Mouse (Mus musculus): ENCODE results near the gene Ampd1.

The Ampd1 gene

GRCm38 (mm10) chr3:103073771-103074170 is at the start of gene Ampd1:
TSS of gene Ampd1 (plus strand) at chr3:103074014.
- in situ Hi-C loops (cut with MboI; ENCODE audit: low pct_unique_long_range_greater_than_20kb in 1 of 2, low sequenced_read_pairs in 2 of 2, unreplicated experiment in 1 of 2), result no loop called here

DNA sequence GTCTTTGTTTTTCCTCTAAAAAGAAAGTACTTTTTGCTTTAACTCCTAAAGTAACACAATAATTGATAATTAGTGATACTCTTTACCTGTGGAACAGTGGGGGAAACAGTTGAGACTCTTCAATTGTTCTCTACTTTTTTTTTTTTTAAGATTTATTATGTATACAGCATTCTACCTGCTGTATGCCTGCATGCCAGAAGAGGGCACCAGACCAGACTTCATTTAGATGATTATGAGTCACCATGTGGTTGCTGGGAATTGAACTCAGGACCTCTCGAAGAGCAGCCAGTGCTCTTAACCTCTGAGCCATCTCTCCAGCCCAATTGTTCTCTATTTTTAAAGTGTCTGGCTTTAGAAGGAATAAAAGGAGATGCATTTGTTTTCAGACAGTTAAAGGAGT is 47.6 kb upstream of the Ampd1 start:
- in situ Hi-C loops (cut with MboI; ENCODE audit: low pct_unique_long_range_greater_than_20kb in 1 of 2, low sequenced_read_pairs in 2 of 2, unreplicated experiment in 1 of 2), result no loop called here

DNA sequence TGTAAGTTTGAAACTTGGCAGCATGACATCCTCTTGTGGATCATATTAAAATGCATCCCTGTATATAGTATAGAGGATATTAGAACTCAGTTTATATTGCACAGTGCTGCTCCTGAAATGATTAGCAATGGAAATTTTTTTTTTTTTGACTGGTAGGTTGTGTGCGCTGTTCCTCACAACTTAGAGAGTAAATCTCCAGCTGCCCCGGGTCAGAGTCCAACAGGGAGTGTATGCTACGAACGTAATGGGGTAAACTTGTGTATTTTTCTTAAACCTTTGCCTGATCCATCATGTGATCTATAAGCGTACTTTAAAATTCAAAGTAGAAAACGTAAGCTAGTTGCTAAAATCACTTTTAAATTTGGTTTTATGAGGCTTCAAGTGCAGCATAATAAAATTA is 33.5 kb upstream of the Ampd1 start:
- in situ Hi-C loops (cut with MboI; ENCODE audit: low pct_unique_long_range_greater_than_20kb in 1 of 2, low sequenced_read_pairs in 2 of 2, unreplicated experiment in 1 of 2), result no loop called here

GRCm38 (mm10) chr3:103040861-103041379 is 32.9 kb upstream of the Ampd1 start:
- in situ Hi-C loops (cut with MboI; ENCODE audit: low pct_unique_long_range_greater_than_20kb in 1 of 2, low sequenced_read_pairs in 2 of 2, unreplicated experiment in 1 of 2), result no loop called here

DNA sequence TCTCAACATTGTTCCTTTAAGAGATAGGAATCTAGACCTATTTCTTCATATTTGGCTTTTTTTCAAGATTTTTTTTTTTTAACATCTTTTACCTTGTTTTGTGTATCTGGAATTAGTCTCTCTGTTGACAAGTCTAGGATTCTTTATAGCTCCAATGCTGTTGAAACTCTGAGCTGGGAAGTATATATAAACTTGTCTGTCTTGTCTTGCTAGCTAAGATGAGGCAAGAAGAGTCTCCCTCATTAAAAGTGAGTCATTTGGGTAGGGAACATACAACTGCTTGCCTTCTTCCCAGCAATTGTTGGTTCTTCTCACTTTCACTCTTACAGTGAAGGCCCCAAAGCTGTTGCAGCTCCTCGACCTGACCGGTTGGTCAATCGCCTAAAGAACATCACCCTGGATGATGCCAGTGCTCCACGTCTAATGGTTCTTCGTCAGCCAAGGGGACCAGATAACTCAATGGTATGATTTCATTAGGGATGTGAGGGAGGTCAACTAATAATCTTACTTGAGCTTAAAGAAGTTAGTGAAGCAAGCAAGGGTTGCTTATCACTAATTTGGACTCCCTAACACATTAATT is 17.7 kb upstream of the Ampd1 start:
- in situ Hi-C loops (cut with MboI; ENCODE audit: low pct_unique_long_range_greater_than_20kb in 1 of 2, low sequenced_read_pairs in 2 of 2, unreplicated experiment in 1 of 2), result loop anchor here in 1 of 2 experiments (10.0 kb wide), 1 partner anchor 109 kb away; no protein-coding TSS in a partner anchor

DNA sequence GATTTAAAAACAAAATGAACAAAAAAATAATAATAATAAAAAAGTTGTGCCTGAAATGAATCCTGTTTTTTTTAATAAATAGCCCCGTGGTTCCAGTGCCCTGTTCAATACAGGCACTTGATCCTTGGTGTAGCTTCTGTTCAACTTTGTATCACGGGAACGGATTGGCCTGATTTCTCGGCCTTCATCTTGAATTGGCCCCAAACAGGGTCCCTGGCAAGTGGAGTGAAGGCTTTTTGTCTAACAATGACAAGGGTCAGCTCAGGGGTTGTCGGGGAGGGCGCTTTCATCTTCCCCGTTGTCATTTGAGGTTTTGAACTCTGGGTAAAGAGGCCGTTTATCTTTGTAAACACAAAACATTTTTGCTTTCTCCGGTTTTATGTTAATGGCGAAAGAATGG is 16.1 kb upstream of the Ampd1 start:
- in situ Hi-C loops (cut with MboI; ENCODE audit: low pct_unique_long_range_greater_than_20kb in 1 of 2, low sequenced_read_pairs in 2 of 2, unreplicated experiment in 1 of 2), result loop anchor here in 1 of 2 experiments (10.0 kb wide), 1 partner anchor 107 kb away; no protein-coding TSS in a partner anchor

GRCm38 (mm10) chr3:103058207-103059157 is 15.3 kb upstream of the Ampd1 start, which contains the start of gene Nras:
TSS of gene Nras (plus strand) at chr3:103058285.
- in situ Hi-C loops (cut with MboI; ENCODE audit: low pct_unique_long_range_greater_than_20kb in 1 of 2, low sequenced_read_pairs in 2 of 2, unreplicated experiment in 1 of 2), result loop anchor here in 1 of 2 experiments (10.0 kb wide), 1 partner anchor 106 kb away; no protein-coding TSS in a partner anchor

- in situ Hi-C loops (cut with MboI; ENCODE audit: low pct_unique_long_range_greater_than_20kb in 1 of 2, low sequenced_read_pairs in 2 of 2, unreplicated experiment in 1 of 2), result no loop called here
Observed at GRCm38 (mm10) chr3:103066927-103067326, 6.9 kb upstream of the Ampd1 start.

GRCm38 (mm10) chr3:103068971-103069370 is 4.8 kb upstream of the Ampd1 start:
- in situ Hi-C loops (cut with MboI; ENCODE audit: low pct_unique_long_range_greater_than_20kb in 1 of 2, low sequenced_read_pairs in 2 of 2, unreplicated experiment in 1 of 2), result no loop called here

GRCm38 (mm10) chr3:103075871-103076270 is 2.1 kb downstream of the Ampd1 start:
- in situ Hi-C loops (cut with MboI; ENCODE audit: low pct_unique_long_range_greater_than_20kb in 1 of 2, low sequenced_read_pairs in 2 of 2, unreplicated experiment in 1 of 2), result no loop called here

GRCm38 (mm10) chr3:103076476-103076875 is 2.7 kb downstream of the Ampd1 start:
- in situ Hi-C loops (cut with MboI; ENCODE audit: low pct_unique_long_range_greater_than_20kb in 1 of 2, low sequenced_read_pairs in 2 of 2, unreplicated experiment in 1 of 2), result no loop called here

GRCm38 (mm10) chr3:103079301-103079700 is 5.5 kb downstream of the Ampd1 start:
- in situ Hi-C loops (cut with MboI; ENCODE audit: low pct_unique_long_range_greater_than_20kb in 1 of 2, low sequenced_read_pairs in 2 of 2, unreplicated experiment in 1 of 2), result no loop called here

DNA sequence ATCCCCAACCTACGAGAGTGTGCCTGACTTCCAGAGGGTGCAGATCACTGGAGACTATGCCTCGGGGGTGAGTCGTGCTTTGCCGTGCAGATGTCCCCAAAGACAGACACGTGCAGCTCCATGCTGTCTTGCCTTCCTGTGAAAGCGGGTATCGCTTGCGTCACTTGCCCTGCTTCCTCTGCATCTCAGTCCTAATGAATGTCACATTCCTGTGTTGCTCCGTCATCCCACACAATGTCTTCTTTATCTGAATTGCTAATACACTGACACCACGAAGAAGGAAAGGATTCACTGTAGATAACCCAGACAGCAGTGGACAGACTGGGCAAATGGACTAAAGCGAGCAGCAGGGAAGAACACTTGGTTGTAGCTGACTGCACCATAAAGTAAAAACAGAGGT is 7.2 kb downstream of the Ampd1 start:
- in situ Hi-C loops (cut with MboI; ENCODE audit: low pct_unique_long_range_greater_than_20kb in 1 of 2, low sequenced_read_pairs in 2 of 2, unreplicated experiment in 1 of 2), result no loop called here

DNA sequence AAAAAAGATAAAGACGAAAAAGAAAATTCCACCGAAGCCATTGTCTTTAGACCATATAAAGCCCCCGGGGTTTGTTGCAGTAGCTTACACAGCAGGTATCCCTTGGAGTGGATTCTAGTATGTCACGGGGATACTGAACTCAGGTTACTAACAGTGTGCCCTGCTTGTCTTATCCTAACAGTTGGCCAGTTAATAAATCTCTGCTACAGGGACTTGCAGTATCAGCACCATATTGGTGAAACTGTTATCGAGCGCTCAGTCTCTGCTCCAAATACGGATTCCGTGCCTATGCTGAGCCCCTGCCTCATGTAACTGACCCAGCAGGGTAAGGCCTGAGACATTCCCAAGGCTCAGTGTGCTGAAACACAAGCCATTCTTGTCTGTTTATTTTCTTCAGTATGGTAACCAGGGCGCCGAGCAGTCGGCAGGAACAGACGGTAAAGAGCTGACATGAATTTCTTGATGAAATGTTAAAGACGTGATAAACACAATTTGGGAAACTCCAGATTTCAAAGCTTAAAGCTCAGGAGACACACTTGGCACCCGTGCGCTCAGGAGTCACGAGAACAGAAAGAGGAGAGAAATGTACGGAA is 8.1 kb downstream of the Ampd1 start:
- in situ Hi-C loops (cut with MboI; ENCODE audit: low pct_unique_long_range_greater_than_20kb in 1 of 2, low sequenced_read_pairs in 2 of 2, unreplicated experiment in 1 of 2), result no loop called here

DNA sequence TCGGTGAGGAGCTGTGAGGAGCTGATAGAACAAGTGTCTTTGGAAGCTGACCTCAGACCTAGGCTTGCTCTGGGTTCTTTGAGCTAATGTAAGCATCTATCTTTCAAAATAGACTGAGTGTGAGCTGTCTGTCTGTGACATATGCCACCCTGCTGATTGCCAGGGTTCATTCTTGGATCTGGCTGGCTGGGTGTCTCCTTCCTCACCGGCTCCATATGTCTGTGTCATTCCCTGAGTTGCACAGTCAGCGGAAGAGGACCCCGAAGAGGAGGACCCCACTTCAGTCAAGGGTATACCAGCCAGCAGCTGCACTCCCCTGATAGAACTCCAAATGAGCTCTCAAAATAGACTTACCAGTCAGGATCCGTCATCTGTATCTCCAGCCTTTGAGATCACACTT is 8.9 kb downstream of the Ampd1 start:
- in situ Hi-C loops (cut with MboI; ENCODE audit: low pct_unique_long_range_greater_than_20kb in 1 of 2, low sequenced_read_pairs in 2 of 2, unreplicated experiment in 1 of 2), result no loop called here

DNA sequence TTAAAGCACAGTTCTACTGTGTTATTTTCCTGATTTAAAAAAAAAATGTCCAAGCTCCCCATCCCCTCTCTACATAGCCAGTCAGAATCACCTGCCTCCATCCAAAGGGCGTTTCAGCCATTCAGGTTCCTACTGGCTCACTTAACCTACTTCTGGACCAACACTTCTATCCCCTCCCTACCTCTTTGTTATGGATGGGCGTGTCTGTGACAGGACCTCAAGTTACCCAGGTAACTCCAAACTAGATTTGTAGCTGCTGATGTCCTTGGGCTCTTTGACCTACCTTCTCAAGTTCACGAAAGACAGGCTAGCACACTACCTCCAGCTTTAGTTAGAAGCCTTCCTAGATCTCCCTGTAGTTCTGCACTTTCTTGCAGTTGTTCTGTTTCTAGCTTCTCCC is 12.2 kb downstream of the Ampd1 start:
- in situ Hi-C loops (cut with MboI; ENCODE audit: low pct_unique_long_range_greater_than_20kb in 1 of 2, low sequenced_read_pairs in 2 of 2, unreplicated experiment in 1 of 2), result no loop called here

DNA sequence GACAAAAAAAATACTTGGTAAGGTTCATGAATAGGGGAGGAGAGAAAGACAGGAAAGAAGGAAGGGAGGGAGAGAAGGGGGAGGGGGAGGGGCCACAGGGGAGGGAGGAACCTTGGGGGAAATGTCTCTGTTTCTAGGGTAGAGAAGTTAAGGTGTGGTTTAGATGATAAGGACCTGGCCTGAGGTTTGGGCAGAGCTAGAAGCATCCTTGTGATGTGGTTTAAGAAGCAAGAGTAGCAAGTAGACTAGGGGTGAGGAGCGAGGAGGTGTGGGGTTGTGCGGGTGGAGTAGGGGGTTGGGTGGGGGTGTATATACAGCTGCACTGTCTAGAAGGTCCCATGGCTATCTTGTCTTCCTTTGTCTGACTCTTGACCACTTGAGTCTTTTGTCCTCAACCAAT is 17.9 kb downstream of the Ampd1 start:
- in situ Hi-C loops (cut with MboI; ENCODE audit: low pct_unique_long_range_greater_than_20kb in 1 of 2, low sequenced_read_pairs in 2 of 2, unreplicated experiment in 1 of 2), result no loop called here

- in situ Hi-C loops (cut with MboI; ENCODE audit: low pct_unique_long_range_greater_than_20kb in 1 of 2, low sequenced_read_pairs in 2 of 2, unreplicated experiment in 1 of 2), result no loop called here
Observed at GRCm38 (mm10) chr3:103098662-103099061, 24.8 kb downstream of the Ampd1 start.

DNA sequence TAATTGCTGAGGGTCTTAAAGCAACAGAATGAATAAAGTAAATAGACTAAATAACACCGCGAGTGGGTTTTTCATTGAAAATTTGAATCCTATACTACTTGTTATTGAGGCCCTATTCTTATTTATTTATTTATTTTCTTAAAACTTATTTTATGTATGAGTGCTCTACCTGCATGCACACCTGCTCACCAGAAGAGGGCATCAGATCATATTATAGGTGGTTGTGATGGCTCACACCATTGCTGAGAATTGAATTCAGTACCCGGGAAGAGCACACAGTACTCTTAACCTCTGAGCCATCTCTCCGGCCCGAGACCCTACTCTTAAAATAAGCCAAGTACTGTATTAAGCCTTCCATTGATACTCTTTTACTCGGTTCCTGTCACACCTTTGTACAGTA is 25.9 kb downstream of the Ampd1 start:
- in situ Hi-C loops (cut with MboI; ENCODE audit: low pct_unique_long_range_greater_than_20kb in 1 of 2, low sequenced_read_pairs in 2 of 2, unreplicated experiment in 1 of 2), result no loop called here
